Mouse (Mus musculus) c-Kit-positive CD71-negative TER-119-negative erythroid progenitor cells, embryonic 14.5 days (primary cell): ENCODE results near the gene Gm45837.

ENCODE experiments used
- DNase-seq: peaks from one replicate; pipeline ENCODE4 v3.0.0-alpha.2; 2013; ENCODE audit warnings: low read depth

The Gm45837 gene

GRCm38 (mm10) chr7:101465392-101465791 is 54.7 kb downstream of the Gm45837 start:
- DNase-seq, result no peak

- no peak for DNase-seq
Measured at GRCm38 (mm10) chr7:101465850-101466580, 55.3 kb downstream of the Gm45837 start.

GRCm38 (mm10) chr7:101466581-101467081 is 55.9 kb downstream of the Gm45837 start:
- no peak for DNase-seq

GRCm38 (mm10) chr7:101471423-101471822 is 60.7 kb downstream of the Gm45837 start:
- DNase-seq, result no peak

- no peak for DNase-seq
Measured at GRCm38 (mm10) chr7:101471968-101472480, 61.3 kb downstream of the Gm45837 start.

GRCm38 (mm10) chr7:101472598-101473558 is 62.2 kb downstream of the Gm45837 start:
- DNase-seq, result no peak

- DNase-seq, result no peak
Measured at GRCm38 (mm10) chr7:101474399-101474811, 63.7 kb downstream of the Gm45837 start.

- DNase-seq, result no peak
Measured at GRCm38 (mm10) chr7:101476028-101476427, 65.3 kb downstream of the Gm45837 start.

GRCm38 (mm10) chr7:101476493-101476892 is 65.8 kb downstream of the Gm45837 start:
- DNase-seq, result no peak

GRCm38 (mm10) chr7:101477200-101477599 is 66.5 kb downstream of the Gm45837 start:
- DNase-seq, result no peak

- DNase-seq, result no peak
Measured at GRCm38 (mm10) chr7:101478099-101478498, 67.4 kb downstream of the Gm45837 start.

- DNase-seq, result no peak
Measured at GRCm38 (mm10) chr7:101479841-101480240, 69.2 kb downstream of the Gm45837 start.

GRCm38 (mm10) chr7:101480671-101481070 is 70.0 kb downstream of the Gm45837 start:
- no peak for DNase-seq

GRCm38 (mm10) chr7:101481872-101482498 is 71.3 kb downstream of the Gm45837 start:
- no peak for DNase-seq

- no peak for DNase-seq
Measured at GRCm38 (mm10) chr7:101482499-101483081, 71.9 kb downstream of the Gm45837 start.

GRCm38 (mm10) chr7:101483498-101484115 is 72.9 kb downstream of the Gm45837 start:
- DNase-seq, result no peak

GRCm38 (mm10) chr7:101487102-101487501 is 76.4 kb downstream of the Gm45837 start:
- DNase-seq, result no peak

- no peak for DNase-seq
Measured at GRCm38 (mm10) chr7:101490952-101491351, 80.3 kb downstream of the Gm45837 start.

GRCm38 (mm10) chr7:101498385-101498784 is 87.7 kb downstream of the Gm45837 start:
- DNase-seq, result no peak

- DNase-seq, result no peak
Measured at GRCm38 (mm10) chr7:101499251-101499650, 88.6 kb downstream of the Gm45837 start.

- no peak for DNase-seq
Measured at GRCm38 (mm10) chr7:101499701-101500100, 89.0 kb downstream of the Gm45837 start.
